Mouse (Mus musculus) megakaryocyte-erythroid progenitor cell, adult 5 weeks (primary cell): ENCODE data around the gene 4921504E06Rik. TPM values are rescaled to one million over a fixed set of nuclear protein-coding genes. Genes with fewer than 3 reads are reported as not detected.

Source experiments
- polyA plus RNA-seq: library from polyadenylated mRNA; stranded (reverse); fragments of >175 nt; gene quantifications from 2 replicates; pipeline ENCODE4 v1.2.3, GENCODE M21; 2012

Gene 4921504E06Rik
- not detected in 2 replicates for polyA plus RNA-seq

GRCm38 (mm10) chr2:19553821-19554592, at the start of gene 4921504E06Rik:
4921504E06Rik (minus strand) TSS chr2:19553914.

GRCm38 (mm10) chr2:19444931-19445831, 108.5 kb downstream of the 4921504E06Rik start, which contains the start of gene Ptf1a:
Ptf1a (plus strand) TSS chr2:19445663.

Other genes starting within 250 kb of the 4921504E06Rik start
- 33.0 and 36.9 TPM in 2 replicates for gene Msrb2, start 182.5 kb downstream of the 4921504E06Rik start, polyA plus RNA-seq
- gene Ptf1a, start 108.3 kb downstream of the 4921504E06Rik start, polyA plus RNA-seq, result not detected in 2 replicates
- 11.9 and 17.9 TPM in 2 replicates for gene Otud1, start 103.8 kb upstream of the 4921504E06Rik start, polyA plus RNA-seq